Mouse (Mus musculus) testis, adult 2 months (tissue): Measurements from ENCODE around the gene Rabggtb. TPM values are rescaled to one million over a fixed set of nuclear protein-coding genes. Genes with fewer than 3 reads are reported as not detected.
A peak's percentile ranks its signal among the peaks of the same experiment; 100 is the strongest.

Experiments
- H3K27ac ChIP-seq: fragments of 200-500 bp; 2 replicates; pipeline ENCODE4 v1.5.1; 2012; ENCODE audit warnings: low read depth, low read length; ENCODE audit not compliant: control insufficient read depth, insufficient read depth
- H3K27me3 ChIP-seq: fragments of 200-500 bp; 2 replicates; pipeline ENCODE4 v1.6.1; 2012; ENCODE audit warnings: mild to moderate bottlenecking, low read length, moderate library complexity; ENCODE audit not compliant: control insufficient read depth, insufficient read depth
- H3K36me3 ChIP-seq: fragments of 200-500 bp; 2 replicates; pipeline ENCODE4 v1.6.1; 2012; ENCODE audit warnings: mild to moderate bottlenecking, low read length; ENCODE audit not compliant: control insufficient read depth, insufficient read depth
- H3K4me1 ChIP-seq: fragments of 200-500 bp; 2 replicates; pipeline ENCODE4 v1.6.1; 2012; ENCODE audit warnings: low read length; ENCODE audit not compliant: control insufficient read depth, insufficient read depth
- H3K4me3 ChIP-seq: fragments of 200-500 bp; 2 replicates; pipeline ENCODE4 v1.5.1; 2012; ENCODE audit warnings: low read depth, mild to moderate bottlenecking, low read length, moderate library complexity, mixed read lengths; ENCODE audit not compliant: control insufficient read depth
- CTCF ChIP-seq: fragments of 200-500 bp; IDR thresholded peaks from 2 replicates; pipeline ENCODE4 v1.5.1; 2012; ENCODE audit warnings: low read depth, mild to moderate bottlenecking, inconsistent platforms, low read length, moderate library complexity; ENCODE audit not compliant: control insufficient read depth, insufficient read depth, insufficient replicate concordance
- POLR2A ChIP-seq: fragments of 200-500 bp; IDR thresholded peaks from 2 replicates; pipeline ENCODE4 v1.6.1; 2012; ENCODE audit warnings: low read depth, mild to moderate bottlenecking, inconsistent platforms, low read length, moderate library complexity; ENCODE audit not compliant: control insufficient read depth
- polyA plus RNA-seq: library from polyadenylated mRNA; depleted of rRNA; stranded (reverse); fragments of >200 nt; gene quantifications from 2 replicates; pipeline ENCODE4 v1.2.3, GENCODE M21; 2012

Rabggtb gene
- polyA plus RNA-seq, 1 experiment: 11.6 TPM

DNA sequence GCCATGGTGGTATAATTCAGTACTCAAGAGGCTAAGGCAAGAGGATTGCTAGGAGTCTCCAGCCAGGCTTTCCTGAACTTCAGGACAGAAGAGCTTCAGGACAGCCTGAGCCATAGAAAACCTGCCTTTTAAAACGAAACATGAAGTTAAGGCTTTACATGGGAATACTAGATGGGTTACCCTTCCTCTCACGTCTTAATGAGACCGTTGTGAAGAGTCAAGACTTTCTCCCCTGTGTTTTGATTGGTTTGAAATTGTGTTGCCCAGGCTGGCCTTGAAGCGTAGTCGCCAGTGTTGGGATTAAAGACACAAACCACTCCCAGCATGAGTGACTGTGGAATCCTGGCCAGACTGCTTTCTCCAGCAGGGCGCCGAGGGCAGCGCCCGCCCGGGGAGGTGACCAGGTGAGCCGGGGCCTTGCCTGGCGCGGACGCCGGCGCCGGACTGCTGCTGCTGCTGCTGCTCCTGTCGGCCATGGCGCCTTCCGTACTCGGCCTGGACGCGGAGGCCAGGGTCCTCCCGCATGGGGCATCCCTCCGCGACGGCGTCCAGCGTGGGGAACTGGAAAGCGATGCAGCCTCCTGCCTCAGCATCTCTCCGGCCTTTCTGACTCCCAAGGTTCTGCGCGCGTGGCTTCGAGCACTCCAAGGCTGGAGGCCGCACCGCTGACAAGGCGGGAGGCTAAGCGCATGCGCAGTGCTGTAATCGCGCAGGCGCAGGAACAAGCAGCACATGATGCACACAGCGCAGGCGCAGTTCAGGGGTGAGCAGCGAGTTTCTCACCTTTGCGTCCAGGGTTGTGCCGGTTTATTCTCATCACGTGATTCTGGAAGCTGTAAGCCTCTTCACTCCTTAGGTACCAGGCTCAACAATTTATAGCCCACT, 7.3 kb downstream of the Rabggtb start:
- Histone ChIP-seq H3K27ac (peak overlapping the region; percentile 64), H3K4me3 (peak overlapping the region; percentile 89), H3K4me1 (peaks cover 8% of the 10 kb centered on the region), H3K36me3 (peaks cover 3% of the 10 kb centered on the region), H3K27me3 (no peaks in the 10 kb centered on the region)
- no peak for TF ChIP-seq CTCF
- peak; percentile 69; the same call in 1 of the 2 replicates for TF ChIP-seq POLR2A

DNA sequence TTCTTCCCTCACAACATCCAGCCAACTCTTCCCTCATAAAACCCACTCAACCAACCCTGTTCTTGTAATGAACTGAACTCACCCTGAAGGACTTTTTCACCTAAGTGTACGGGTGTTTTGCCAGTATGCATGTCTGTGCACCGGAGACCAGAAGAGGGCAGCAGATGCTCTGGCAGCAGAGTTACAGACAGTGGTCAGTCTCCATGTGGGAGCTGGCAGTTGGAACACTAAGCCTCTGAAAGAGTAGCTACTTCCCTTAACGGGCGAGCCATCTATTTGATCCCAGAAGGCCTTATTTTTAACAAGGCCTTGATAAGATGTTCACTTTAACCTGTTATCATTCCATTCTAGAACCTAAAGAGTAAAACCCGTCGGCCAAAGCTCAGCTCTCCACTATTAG, 8.2 kb downstream of the Rabggtb start:
- no peak overlapping the region for H3K27ac ChIP-seq
- H3K4me1 ChIP-seq: peaks cover 8% of the 10 kb centered on the region
- H3K27me3 ChIP-seq: no peaks in the 10 kb centered on the region
- no peak for TF ChIP-seq POLR2A
- TF ChIP-seq CTCF: peak; percentile 57; the same call in 1 of the 2 replicates
- H3K36me3 ChIP-seq: peaks cover 3% of the 10 kb centered on the region
- peak overlapping the region; percentile 7; the same call in 1 of the 2 replicates for H3K4me3 ChIP-seq

DNA sequence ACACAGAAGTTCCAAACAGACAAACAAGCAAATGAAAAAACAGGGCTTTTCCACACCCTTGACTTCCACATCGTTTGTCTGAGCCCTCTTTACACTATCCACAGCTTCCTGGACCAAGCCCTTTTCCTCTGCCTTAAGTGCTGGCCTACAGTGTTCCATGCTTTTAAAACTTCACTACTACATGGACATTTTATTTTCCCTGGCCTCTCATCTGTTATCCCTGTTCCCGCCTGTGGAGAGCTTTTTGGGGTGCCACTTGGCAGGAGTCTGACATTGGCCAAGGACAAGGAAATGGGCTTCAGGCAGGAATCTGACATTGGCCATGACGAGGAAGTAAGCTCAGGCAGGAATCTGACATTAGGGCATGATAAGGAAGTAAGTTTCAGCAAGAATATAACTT, 10.2 kb downstream of the Rabggtb start:
- Histone ChIP-seq H3K27me3 (no peaks in the 10 kb centered on the region), H3K4me3 (no peak overlapping the region), H3K27ac (no peak overlapping the region), H3K36me3 (peaks cover 1% of the 10 kb centered on the region), H3K4me1 (peaks cover 8% of the 10 kb centered on the region)
- TF ChIP-seq CTCF (no peak), POLR2A (no peak)

DNA sequence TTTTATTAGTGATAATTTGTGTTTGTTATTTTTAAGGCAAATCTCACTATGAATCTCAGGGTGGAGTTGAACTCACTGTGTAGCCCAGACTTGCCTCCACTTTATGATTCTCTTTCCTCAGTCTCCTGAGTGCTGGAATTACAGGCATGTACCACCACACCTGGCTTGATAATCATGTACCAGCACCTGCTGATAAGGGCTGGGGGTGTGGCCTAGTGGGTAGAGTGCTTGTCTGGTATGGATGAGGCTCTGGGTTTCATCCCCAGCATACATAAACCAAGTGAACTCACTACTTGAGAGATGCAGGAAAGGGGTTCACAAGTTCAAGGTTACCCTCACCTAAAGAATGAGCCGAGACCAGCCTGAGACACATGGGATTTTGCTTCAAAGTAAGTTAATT, 10.9 kb downstream of the Rabggtb start:
- H3K27ac ChIP-seq: no peak overlapping the region
- H3K4me3 ChIP-seq: no peak overlapping the region
- peaks cover 8% of the 10 kb centered on the region for H3K4me1 ChIP-seq
- H3K27me3 ChIP-seq: no peaks in the 10 kb centered on the region
- no peaks in the 10 kb centered on the region for H3K36me3 ChIP-seq
- TF ChIP-seq CTCF (no peak), POLR2A (no peak)

DNA sequence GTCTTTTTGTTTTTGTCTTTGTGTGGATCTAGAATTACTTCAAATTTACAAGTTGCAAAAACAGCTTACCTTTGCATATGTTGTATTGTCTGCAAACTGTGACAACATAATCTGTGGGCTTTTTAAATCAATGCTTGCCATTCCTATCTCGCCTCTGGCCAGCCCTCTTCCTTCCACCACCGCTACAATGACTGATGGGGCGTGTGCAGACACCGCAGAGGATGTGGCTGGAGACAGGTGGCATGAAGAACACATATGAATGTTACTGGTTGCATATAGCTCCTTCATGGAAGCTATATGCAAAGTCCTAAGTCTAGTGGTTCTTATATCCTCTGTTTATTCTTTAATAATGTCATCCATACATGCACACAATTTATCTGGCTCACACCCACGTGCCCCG, 15.6 kb downstream of the Rabggtb start:
- TF ChIP-seq POLR2A (no peak), CTCF (no peak)
- Histone ChIP-seq H3K27ac (no peak overlapping the region), H3K36me3 (no peaks in the 10 kb centered on the region), H3K4me1 (no peaks in the 10 kb centered on the region), H3K4me3 (no peak overlapping the region), H3K27me3 (no peaks in the 10 kb centered on the region)

DNA sequence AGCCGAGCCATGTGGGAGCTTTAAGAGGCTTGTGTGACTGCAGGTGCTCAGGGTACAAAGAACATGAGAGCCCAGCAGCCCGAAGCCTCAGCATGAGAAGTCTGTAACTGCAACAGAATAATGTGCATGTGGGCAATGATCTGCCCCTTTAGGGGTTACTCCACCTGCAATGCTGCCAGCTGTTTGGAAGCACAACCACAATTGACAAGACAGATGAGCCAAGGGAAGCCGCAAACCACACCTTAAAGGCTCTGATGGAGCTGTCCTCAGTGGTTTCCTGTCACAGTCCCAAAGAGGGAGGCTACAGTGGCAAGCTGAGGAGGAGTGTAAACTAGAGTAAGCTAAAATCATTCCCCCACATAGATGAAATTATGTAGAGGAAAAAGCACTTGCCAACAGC, 17.4 kb downstream of the Rabggtb start:
- Histone ChIP-seq H3K27me3 (no peaks in the 10 kb centered on the region), H3K4me1 (no peaks in the 10 kb centered on the region), H3K4me3 (no peak overlapping the region), H3K36me3 (no peaks in the 10 kb centered on the region), H3K27ac (no peak overlapping the region)
- TF ChIP-seq CTCF (no peak), POLR2A (no peak)

DNA sequence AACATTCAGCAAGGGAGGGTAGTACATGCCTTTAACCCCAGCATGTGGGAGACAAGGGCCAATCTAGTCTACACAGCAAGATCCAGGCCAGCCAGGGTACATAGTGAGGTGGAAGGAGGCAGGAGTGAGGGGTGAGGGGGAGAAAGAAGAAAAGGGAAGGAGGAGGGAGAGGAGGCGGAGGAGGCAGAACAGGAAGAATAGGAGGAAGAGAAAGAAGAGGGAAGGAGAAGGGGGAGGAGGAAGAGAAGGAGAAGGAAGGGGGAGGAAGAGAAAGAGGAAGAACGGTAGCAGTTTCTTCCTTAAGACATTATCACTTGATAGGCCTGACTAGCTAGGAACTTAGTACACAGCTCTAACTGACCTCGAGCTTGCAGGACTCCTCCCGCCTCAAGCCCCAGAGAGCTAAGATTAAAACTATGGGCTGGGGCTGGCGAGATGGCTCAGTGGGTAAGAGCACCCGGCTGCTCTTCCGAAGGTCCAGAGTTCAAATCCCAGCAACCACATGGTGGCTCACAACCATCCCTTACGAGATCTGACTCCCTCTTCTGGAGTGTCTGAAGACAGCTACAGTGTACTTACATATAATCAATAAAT, 23.5 kb downstream of the Rabggtb start:
- no peaks in the 10 kb centered on the region for H3K4me1 ChIP-seq
- no peaks in the 10 kb centered on the region for H3K27me3 ChIP-seq
- H3K27ac ChIP-seq: no peak overlapping the region
- H3K4me3 ChIP-seq: no peak overlapping the region
- H3K36me3 ChIP-seq: no peaks in the 10 kb centered on the region
- TF ChIP-seq POLR2A (no peak), CTCF (no peak)
